Mouse (Mus musculus) kidney, embryonic 16.5 days (tissue): ENCODE results near the gene Gm17482. TPM values are rescaled to one million over a fixed set of nuclear protein-coding genes. Genes with fewer than 3 reads are reported as not detected.

Experiments
- polyA plus RNA-seq: library from polyadenylated mRNA; unstranded; fragments of >200 nt; fragmentation: Nextera tagmentation; extraction: Ambion mirVana; gene quantifications from 2 replicates; pipeline ENCODE4 v1.2.1, GENCODE M21; 2015

The Gm17482 gene
- polyA plus RNA-seq, 1 experiment from 2014 or later = not detected

Other genes starting within 250 kb of the Gm17482 start
- 64.9 and 68.7 TPM in 2 replicates for gene Tamm41, start 189.5 kb upstream of the Gm17482 start, polyA plus RNA-seq
- gene Syn2, start 92.4 kb upstream of the Gm17482 start, polyA plus RNA-seq = 1.8 TPM in 2 replicates
- gene Timp4, start 24.9 kb downstream of the Gm17482 start, polyA plus RNA-seq = 0.15 and 0.56 TPM in 2 replicates
- gene Pparg, start 133.6 kb downstream of the Gm17482 start, polyA plus RNA-seq = 6.3 and 6.4 TPM in 2 replicates